Comparison of ENCODE assay signal across 13 mouse cellular contexts in genomic region chr6:121106711-121107405, GRCm38 (mm10). TPM values are rescaled to one million over a fixed set of nuclear protein-coding genes. Genes with fewer than 3 reads are reported as not detected.
DNase-seq lines count a peak whose midpoint lies in the region; ATAC-seq lines count a peak whose summit lies in the region.
"Had no signal": no experiment of that assay in that cellular context is flagged by ENCODE, and none has a peak within 500 bp of the region (broad histone marks: within the 10 kb centered on the region; RNA-seq: fewer than 3 reads in every experiment).

No protein-coding gene starts in this region.

- no peak for ATAC-seq in cerebellum, adult (ENCODE audit: insufficient number of reproducible peaks, low FRiP score, low TSS enrichment)
- no peak for ATAC-seq in kidney, embryonic 15.5 days (replicated peaks; ENCODE audit: low FRiP score)
- ATAC-seq in CD4-positive, CD25-positive, alpha-beta regulatory T cell, adult 4 months: no peak
- ATAC-seq: forebrain, postnatal 0 days had no signal

- no peaks in the 10 kb centered on the region for H3K36me3 ChIP-seq in kidney, embryonic 15.5 days
- H3K36me3 ChIP-seq: neural tube, embryonic 15.5 days had no signal

- no peak overlapping the region for H3K4me3 ChIP-seq in kidney, embryonic 15.5 days (replicated peaks)
- H3K4me3 ChIP-seq: limb, embryonic 13.5 days; neural tube, embryonic 15.5 days had no signal

- no peaks in the 10 kb centered on the region for H3K9me3 ChIP-seq in kidney, embryonic 15.5 days (replicated peaks)
- H3K9me3 ChIP-seq: limb, embryonic 13.5 days; neural tube, embryonic 15.5 days had no signal

- peaks cover 50% of the 10 kb centered on the region for H3K4me1 ChIP-seq in kidney, embryonic 15.5 days

- no peak overlapping the region for H3K27ac ChIP-seq in kidney, embryonic 15.5 days
- H3K27ac ChIP-seq: hindbrain, embryonic 14.5 days; limb, embryonic 13.5 days; neural tube, embryonic 15.5 days had no signal

- no peak overlapping the region for H3K4me2 ChIP-seq in kidney, embryonic 15.5 days
- H3K4me2 ChIP-seq: hindbrain, embryonic 14.5 days; limb, embryonic 13.5 days; neural tube, embryonic 15.5 days had no signal

- H3K9ac ChIP-seq in kidney, embryonic 15.5 days: no peak overlapping the region
- H3K9ac ChIP-seq: forebrain, postnatal 0 days; hindbrain, embryonic 14.5 days; limb, embryonic 13.5 days; neural tube, embryonic 15.5 days had no signal

- H3K27me3 ChIP-seq in kidney, embryonic 15.5 days: no peaks in the 10 kb centered on the region
- H3K27me3 ChIP-seq: limb, embryonic 13.5 days; neural tube, embryonic 15.5 days had no signal

- DNase-seq in cerebellum, adult 11 months: peak; percentile 51
- peak; percentile 60 to 69 for DNase-seq in kidney, adult 8-10 months
- DNase-seq in cerebellum, adult 9-11 months: peak; percentile 78
- DNase-seq in kidney, adult 9 months: peak; percentile 70
- no peak for DNase-seq in ovary, postnatal 10 days (ENCODE audit: low spot score)
- DNase-seq: embryo, embryonic 11 days; forebrain, postnatal 0 days had no signal

- WGBS in kidney, embryonic 15.5 days: 73% methylated on average over 16 of the region's 16 CpGs

RNA-seq across cellular contexts. Expression of gene Mical3, which starts 23.9 kb away (rescaled TPM):
- polyA plus RNA-seq in kidney, embryonic 15.5 days (2015; fragmentation: Nextera tagmentation; extraction: Ambion mirVana): 12.0 and 13.1 TPM in 2 replicates
- 10 to 100 TPM in 1 of 2 experiments, 1 to 10 TPM in 1; 9.9 to 11.8 TPM for polyA plus RNA-seq in CD4-positive, CD25-positive, alpha-beta regulatory T cell, adult 4 months (2017; shearing (Covaris generic))
